Mouse (Mus musculus) erythroblast, embryonic 14.5 days (primary cell): ENCODE measurements at regions not wholly inside any gene's neighbourhood (a gene's known extent, or its start where the extent isn't known, plus 50 kb on each side); places are given as distances from the start of the nearest gene placed in this dataset.

Experiments used
- GATA1 ChIP-seq: IDR thresholded peaks from 2 replicates; pipeline ENCODE4 v1.6.1; 2012; ENCODE audit warnings: low read length, inconsistent platforms, mixed read lengths
- TAL1 ChIP-seq: IDR thresholded peaks from 3 replicates; pipeline ENCODE4 v1.6.1; 2012; ENCODE audit warnings: low read length, inconsistent platforms, mixed read lengths

DNA sequence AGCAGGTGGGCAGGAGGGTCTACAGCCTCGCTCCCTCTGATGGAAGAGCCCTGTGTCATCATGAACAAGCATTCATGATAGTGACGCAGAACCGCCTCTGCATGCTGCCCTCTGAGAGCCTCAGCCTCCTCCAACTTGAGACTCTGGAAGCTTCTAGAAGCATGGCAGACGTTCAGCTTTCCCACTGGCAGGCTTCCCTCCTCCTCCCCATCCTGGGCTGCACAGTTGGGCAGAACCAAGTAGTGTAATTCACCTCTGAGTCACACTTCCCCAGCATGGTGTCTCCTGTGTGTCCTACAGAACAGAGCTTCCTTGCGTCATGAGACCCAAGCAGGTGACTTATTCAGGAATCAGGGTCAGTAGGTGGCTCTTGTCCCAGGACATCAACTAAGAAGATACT lies 271.3 kb upstream of the Zmiz1 start:
- TF ChIP-seq GATA1 (no peak), TAL1 (no peak)
